Mouse (Mus musculus): ENCODE measurements at regions not wholly inside any gene's neighbourhood (a gene's known extent, or its start where the extent isn't known, plus 50 kb on each side); places are given as distances from the start of the nearest gene placed in this dataset.
A peak's percentile ranks its signal among the peaks of the same experiment; 100 is the strongest.

DNA sequence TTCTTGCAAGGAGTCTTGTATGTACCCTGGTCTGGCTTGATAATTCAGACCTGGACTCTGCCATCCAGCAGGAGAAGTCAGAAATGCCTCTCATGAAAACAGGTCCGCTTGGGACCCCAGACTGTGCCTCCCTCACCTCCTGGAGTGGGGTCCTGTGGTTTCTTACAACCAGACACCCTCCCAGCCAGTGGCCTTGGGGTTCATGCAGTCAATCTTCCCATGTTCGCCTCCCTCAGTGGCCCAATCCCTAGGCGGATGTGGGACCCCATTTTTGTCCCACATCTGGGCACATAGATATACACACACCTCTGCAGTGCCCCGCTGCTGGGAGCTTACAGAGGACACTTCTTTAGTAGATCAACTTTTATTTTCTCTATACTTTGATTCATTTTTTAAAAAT is 217.7 kb downstream of the Lrfn2 start:
- no peak for DNase-seq

DNA sequence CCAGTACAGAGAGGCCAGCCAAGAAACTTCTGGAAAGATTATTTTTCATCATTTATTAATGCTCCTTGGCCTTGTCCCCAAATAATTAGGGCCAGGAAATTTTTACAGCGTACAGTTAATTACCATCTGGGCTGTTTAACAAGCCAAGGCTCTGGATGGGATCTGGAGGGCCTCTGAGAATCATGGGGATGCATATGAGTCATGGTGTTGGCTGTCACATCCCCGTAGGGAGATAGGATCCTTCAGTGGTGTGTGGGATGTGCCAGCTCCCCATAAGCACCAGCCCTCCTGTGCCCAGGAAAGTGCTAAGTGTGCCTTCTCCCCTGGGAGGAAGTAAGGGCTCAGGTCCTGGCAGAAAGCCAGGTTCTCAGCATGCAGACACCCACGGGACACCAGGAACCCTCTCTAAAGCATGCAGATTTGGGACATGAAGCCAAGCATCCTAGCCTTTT is 218.8 kb downstream of the Lrfn2 start:
- peak; percentile 33 for DNase-seq

DNA sequence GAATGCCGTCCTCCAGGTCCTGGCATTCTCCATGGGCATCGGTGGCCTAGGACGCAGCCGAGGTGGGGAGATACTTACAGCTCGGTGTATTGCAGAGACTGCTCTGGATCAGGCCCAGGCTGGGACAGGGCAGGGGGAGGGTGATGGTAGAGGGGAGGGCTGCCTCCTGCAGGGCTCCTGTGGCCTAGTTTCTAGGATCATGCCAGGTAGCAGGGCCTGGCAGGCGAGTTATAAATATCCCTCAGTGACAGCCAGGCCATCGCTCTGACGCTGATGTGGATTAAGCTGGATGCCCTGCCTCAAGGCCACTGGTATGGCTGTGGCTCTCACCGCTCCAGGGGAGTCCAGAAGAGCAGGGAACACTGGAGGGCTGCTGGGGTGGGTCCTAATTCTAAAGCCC is 221.8 kb downstream of the Lrfn2 start:
- peak; percentile 12 for DNase-seq

DNA sequence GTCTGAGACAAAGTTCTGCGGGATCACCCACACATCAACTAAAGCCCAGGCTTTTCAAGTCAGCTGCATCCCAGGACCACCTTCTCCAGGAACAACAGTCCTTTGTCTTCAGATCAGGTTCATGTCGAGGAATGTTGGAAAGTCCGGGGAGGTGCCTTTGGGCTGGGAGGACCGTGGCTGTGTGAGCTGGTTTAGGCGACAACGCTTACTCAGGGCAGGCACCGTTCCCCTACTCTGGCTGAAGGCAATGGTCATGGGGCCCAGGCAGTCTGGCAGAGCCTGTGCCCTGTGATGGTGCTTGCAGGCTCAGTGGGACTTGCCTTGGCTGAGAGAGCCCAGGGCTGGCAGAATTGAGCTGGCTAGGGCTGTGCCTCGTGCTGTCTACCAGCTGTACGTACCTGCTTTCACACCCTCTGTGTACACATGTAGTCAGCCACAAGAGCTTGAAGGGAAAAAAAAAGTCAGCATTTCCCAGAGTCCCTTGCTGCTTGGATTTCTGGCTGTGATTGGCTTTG is 222.9 kb downstream of the Lrfn2 start:
- no peak for DNase-seq

DNA sequence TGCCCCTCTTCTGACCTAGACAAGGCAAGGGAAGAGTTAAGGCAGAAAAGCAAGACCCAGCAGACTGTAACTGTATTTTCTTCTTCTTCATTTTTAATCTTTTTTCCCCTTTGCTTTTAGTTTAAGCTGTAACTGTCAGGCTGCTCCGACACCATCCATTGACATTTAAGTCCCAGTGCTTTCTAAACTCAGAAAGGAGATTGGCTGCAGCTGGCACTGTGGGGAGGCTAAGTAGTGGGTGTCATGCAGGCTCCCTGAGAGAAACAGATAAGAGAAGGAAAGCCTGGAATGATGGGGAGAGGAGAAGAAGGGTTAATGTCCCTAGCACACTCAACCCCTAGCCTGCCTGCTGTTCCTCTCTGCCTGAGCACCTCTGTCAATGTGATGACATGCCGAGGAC is 225.4 kb downstream of the Lrfn2 start:
- no peak for DNase-seq

DNA sequence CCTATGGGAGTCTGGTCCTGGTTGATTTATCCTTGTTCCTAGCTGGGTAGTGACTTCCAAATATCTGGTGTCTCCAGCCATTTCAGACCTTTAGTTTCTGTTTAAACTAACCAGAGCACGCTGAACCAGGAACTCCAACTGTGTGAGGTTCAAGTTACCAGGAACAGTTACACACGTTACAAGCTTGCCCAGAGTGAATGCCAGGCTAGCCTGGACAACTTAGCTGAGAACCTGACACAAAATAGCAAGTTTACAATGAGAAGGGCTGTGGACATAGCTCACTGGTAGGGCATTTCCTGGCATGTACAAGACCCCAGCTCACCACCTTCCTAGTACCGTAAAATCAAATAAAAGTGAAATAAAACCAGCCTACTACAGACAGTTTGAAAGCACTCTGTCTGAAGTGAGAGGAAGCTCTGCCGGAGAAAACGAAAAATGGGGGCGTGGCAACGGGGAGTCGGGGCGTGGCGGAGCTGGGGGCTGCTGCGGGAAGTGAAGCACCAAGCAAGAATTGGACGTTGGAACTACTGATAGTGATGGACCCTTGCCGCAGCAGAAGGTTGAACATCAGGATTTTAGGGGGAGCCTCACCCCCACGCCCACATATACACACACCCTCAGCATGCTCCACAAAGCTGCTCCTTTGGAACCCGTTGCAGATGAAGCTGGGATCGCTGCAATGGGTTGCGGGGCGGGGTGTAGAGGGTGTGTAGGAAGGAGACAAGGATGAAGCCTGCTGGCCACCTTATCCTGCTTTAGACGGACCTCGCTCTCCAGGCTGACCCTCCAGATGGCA is 239.3 kb downstream of the Lrfn2 start:
- no peak for DNase-seq

DNA sequence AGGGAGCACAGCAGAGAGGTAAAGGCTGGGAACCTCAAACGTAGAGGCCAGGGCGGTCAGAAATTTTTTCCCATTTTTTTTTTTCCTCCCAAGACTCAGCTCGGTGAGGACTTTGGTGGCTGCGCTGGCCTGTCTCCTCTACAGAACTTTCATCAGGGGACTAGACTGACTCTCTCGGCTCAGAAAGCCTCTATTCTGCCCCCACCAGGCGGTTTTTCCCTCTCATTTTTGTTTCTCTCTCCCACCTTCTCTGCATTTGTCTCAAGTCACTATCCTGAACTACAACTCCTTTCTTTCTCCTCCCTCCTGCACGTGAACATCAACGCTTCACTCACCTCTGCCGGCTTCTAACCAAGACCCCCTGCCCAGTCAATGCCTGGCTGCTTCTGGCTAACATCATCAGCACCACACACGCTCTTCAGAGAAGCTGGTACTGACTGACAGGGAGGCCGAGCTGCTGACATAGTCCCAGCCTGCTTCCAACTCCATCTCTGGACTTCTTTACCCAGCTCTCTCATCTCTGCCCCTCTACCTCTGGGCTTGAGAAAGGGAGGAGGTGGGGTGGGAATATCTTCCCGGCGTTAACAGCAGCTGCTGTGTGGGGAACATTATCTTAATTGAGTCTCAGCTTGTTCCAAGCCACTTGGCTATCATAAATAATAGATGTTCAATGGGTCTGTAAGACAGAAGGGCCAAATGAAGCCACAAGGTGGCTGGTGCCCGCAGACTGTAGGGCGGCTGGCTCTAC is 240.0 kb downstream of the Lrfn2 start:
- DNase-seq, result no peak

DNA sequence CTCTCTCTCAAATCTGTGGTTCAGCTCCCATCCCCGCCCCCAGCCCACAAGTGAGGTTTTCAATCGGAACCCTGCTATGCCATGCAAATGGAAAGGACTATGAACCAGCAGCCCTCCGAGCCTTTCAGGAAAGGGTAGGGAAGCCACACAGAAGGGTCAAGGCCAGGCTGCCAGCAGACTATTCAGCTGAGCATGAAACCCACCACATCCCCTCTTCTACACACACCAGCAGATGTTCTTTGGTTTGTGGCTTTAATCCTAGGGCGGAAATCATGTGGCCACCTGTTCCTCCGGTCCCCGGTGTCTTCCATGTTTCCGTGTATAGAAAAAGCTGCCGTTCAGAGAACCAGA is 240.6 kb downstream of the Lrfn2 start:
- DNase-seq, result no peak

DNA sequence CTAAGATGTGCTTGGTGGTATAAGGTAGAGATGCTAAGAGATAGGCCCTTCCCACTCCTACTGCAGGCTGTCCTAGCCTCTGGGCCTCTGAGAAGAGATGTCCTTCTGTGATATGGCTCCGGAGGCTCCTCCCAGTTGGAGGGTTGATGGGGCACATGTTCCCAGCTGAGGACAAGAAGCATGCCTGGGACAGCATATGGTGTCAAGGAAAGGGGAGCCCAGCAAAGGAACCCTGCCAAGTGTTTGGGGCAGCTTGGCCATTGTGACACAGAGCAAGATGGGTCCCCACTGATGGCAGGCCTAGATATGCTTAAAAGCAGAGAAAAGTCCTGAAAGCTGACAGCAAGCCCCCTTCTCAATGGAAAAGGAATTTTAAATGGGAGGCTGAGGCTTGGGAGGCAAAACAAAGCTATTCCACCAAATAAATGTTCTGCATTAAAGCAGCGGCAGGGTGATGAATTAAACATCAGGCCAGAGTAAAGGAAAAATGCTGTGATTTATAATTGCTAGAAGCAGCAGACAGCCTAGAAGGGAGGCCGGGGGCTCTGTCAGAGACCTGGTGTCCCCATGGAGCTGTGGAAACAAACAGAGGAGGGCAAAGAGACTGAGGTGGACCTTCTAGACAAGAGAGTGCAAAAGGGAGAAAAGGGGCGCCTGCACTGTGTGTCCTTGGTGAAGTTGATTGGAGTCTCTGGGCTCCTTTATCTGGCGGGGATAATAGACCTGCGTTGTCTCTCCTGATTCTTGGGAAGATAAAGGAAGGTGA is 246.0 kb downstream of the Lrfn2 start:
- DNase-seq, result no peak

DNA sequence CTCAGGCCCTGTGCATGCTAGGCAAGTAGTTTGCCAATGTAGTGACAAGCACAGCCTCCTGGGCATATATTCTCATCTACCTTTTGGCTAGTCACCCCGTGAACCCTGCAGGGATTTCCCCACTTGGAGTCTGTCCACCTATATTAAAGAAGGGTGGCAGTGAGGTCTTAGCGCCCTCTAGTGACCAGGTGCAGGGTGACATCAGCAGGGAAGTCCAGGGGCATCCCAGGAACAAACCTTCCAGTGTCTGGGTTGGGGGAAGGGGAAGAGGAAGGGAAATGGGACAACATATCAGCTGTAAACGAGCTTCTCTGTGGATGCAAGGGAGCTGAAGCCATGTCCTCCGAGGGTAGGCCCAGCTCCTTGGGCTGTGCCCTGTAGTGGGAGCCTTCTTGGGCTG is 245.7 kb upstream of the Mocs1 start:
- DNase-seq, result peak; percentile 28

DNA sequence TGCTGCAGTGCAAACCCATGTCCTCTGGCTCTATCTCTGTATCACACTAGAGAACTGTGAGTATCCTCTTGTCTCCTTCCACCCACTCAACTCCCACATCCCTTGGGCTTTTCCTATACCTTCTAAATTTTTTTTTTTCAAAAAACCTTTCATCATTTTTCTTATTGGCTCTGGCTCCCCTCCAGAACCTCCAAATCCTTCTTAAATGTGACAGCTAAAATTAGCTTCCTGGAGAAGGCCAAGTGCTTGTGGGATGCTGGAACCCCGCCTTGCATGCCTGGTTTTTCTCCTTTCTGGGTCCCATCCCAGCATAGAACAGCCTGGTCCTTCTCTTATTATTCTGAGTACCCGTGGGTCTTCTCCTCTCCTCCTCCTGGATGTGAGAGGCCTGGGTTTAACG is 244.2 kb upstream of the Mocs1 start:
- DNase-seq, result no peak

DNA sequence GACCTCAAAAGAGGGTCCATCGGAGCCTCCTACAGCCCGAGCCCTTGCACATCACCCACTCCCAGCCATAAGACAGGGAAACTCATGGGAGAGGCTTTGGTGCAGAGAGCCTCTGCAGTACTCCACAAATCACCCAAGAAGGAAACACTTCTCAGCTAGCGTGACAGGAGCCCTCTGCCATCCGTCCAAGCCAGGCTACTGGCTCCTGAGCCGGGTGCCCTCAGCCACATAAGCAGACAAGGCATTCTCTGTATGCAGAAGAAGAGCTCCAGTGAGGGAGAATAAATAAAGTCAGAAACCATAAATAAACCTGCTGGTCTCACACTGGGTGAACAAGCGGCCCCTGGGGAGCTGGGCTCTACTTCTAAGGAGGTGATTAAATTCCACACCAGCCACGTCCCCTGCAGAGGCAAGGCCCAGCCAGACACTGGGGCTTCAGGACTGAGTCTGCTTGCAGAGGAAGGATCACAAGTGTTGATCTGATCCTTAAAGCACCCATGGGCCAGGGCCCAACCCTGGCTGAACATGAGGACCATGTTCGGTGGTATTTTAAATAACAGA is 243.0 kb upstream of the Mocs1 start:
- no peak for DNase-seq

DNA sequence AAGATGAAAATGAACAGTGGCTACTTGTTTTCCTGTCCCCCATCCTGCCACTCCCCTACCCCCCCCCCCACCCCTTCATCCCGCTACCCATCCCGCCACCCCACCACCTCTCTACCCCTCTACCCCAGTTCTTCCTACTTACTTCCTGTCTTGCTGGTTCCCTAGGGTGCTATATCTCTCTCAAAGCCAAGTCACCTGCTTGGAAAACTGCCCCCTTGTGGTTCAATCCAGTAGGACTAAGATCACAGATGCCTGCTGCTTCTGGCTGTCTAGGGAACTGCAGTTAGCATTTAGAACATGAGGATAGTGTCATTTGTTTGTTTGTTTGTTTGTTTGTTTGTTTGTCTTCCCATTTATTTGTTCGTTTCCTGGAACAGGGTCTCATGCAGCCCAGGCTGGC is 238.4 kb upstream of the Mocs1 start:
- peak; percentile 18 for DNase-seq

DNA sequence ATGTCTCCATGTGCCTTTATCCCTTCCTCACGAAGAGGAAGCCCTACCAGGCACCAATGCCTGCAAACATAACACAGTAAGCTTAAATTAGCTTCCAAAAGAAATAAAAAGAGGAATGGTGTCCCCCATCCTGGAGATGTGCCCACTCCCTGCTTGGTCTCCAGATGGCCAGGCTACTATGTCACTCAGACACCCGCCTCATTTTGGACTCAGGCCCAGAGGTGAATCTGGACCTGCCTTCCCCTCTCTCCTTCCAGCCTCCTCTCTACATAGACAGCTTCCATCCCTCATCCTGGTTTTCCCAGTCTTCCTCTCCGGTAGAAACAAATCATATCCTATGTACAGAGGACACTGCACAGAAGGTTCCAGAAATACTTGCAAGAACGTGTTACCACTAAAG is 237.8 kb upstream of the Mocs1 start:
- peak; percentile 91 for DNase-seq

DNA sequence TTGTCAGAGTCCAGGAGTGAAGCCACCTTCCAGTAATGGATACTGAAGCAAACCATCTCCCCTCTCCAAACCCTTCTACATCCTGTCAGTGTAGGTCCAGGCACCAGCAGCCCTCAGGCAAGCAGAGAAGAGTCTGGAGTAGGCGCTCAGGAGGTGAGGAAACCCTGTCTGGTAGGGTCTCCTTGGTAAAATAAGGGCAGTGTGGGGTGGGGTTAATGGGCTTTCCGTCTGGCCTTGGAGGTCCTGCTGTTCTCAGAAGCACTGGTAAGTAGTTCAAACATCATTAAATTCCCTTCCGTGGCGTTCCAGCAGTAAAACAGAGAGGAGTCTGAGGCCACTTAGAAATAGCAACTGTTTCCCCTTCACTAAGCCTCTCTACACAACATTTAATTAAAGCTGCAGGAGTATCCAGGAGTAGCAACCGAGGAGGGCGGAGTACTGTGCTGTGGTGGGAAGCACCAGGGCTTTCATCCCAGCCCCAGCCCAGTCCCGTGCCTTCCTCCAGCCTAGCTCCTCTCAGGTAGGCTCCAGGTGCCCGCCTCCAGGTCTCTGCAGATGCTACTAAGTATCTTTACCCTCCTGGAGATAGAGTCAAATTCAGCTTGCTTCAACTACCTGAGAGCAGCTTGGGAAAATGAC is 232.0 kb upstream of the Mocs1 start:
- no peak for DNase-seq

DNA sequence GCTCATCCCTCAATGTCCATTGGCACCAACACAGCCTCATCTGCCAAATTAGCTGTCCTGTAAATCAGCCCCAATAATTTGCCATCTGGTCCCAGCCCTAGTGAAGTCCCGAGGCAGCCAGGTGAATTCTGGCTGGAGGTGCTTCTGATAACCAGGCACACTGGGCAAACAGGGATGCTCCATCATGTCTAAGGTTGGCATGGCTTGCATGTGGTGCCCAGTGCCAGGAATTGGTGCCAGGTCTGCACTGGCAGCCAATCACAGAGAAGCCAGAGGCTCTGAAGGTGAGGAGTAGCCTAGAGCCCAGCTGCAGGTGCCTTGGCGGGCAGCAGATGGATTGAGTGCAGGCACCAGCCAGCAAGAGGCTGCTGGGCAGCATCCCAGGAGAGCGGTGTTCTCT is 226.7 kb upstream of the Mocs1 start:
- DNase-seq, result peak; percentile 97

DNA sequence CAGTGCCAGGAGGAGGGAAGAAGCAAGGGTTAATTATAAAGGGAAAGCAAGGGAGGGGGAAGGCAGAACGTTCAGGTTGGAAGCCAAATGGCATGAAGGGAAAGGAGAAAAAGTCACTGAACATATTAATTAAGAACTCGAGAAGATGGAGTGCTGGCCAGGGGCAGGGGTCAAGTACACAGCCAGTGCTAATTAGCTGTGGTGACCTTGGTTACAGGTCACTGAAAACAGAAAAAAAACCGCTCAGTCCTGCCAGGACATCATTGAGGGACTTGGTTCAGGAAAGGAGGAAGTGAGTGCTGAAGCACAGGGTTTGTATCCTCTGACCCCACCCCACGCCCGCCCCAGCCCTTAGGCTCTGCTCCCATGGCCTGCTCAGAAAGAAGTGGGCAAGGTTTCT is 223.1 kb upstream of the Mocs1 start:
- DNase-seq, result no peak

DNA sequence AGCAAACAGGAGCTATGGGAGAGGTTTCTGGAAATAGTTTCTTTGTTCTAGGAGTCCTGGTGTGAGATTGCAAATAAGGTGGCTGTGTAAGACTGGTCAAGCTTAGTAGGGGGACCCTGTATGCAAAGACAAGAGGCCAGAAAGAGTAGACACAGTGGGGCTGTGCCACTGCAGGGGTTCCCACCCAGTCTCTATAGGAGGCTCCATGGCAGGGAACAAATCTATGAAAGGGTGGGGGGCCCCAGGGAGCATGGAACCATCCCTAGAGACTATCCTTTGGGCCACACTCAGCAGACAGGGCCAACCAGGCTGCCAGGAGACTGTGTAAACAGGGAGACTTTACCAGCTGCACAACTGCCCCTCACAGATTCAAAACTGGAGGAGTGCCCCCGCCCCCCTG is 222.6 kb upstream of the Mocs1 start:
- DNase-seq, result no peak

DNA sequence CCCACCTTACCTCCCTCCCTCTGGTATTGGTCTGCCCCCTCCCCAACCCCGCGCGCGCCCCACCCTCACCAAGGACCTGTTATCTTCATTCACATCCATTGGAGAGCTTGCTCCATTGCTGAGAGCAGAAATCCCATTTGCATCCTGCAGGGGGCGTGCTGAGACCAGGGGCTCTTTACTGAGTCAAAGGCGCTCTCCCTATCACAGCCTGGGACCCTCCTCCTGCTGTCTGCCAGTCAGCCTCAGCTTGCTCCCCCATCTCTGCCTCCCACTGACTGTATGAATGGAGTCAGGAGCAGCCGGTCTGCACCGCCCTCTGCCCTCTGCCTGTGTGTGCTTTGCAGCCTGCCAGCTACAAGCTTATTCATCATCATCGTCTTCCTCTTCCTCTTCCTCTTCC is 221.5 kb upstream of the Mocs1 start:
- no peak for DNase-seq

DNA sequence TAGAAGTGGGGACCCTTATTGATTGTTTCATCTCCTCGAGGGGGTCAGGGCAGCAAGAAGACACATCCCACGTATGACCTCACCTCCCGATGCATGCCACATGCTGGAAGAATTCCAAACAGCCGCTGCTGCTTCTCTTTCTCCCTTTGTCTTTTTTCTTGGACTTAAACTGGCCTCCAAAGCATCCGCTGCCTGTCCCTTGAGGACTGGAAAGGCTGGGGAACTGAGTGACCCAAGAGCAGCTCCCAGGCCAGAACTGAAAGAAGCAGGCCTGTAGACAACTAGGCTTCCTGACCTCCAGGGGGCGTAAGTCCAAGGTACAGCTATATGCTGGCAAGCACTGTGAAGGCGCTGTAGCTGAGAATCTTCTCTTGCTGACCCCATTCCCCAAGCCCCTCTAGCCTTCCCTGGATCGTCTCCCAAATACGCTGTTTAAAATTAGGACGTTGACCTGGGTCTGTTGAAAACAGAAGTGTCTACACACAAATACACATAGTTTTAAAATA is 219.8 kb upstream of the Mocs1 start:
- DNase-seq, result no peak

DNA sequence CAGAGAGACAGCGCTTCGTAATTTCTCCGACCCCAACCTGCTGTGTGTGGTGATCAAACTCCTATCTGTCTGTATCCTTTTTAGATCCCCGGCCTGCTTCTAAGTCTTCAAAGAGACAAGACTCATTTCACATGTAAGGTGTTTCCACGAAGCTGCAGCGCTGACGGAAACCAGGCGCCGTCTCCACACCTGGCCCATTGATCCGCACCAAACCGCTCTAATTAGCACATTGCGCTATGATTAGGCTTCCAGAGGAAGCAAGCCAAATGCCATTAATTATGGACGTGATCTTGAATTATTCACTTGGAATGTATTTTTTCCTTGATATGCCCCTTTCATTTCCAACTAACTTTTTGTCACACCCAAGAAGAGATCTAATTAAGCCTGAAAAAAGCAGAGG is 215.2 kb upstream of the Mocs1 start:
- no peak for DNase-seq

DNA sequence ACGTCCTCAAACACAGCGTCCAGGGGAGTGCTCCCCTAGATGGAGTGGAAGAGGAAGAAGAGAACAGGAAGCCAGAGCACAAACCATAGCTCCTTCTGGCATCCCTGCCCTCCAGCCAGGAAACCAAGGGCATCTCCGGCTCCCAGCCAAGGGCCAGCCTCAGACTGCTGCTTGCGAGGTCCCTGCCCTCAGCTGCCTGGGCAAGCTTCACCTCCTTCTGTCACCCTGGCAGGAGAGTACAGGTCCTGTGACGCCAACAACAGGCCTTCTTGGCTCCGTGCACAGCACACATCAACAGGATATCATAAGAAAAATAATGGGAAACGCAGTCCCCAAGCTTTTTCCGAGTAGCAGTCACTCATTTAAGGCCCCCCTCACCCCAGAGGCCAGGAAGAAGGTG is 212.9 kb upstream of the Mocs1 start:
- DNase-seq, result peak; percentile 93

Measured in cerebellum, adult 9-11 months (tissue).